Mouse (Mus musculus): ENCODE measurements around the gene Calhm5. TPM values are rescaled to one million over a fixed set of nuclear protein-coding genes. Genes with fewer than 3 reads are reported as not detected.

The Calhm5 gene
- polyA plus RNA-seq, 1 experiment from 2014 or later = 0.71 TPM

DNA sequence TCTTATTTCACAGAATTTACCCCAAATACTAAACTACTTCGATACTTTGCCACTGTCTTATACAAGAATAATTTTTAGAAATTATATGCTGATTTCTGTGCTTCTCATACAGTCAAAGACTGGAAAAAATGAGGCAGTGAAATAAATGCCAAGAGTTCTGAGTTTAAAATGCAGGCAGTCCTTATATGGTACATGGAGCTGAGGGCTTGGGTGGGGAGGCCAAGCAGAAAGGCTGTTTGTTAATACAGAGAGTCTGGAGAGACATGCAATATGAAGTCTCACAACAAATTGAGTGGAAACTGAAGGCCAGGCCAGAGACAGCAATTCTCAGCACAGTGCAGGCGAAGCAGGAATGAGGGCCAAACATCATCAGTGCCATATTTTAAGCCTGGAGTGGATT, 7.8 kb downstream of the Calhm5 start:
- Histone ChIP-seq H3K9ac (replicated peaks; ENCODE audit: low read depth, low read length) (no peak overlapping the region), H3K4me3 (ENCODE audit: low read depth, low read length) (no peak overlapping the region), H3K4me1 (ENCODE audit: control insufficient read depth, insufficient read depth, low read length) (no peaks in the 10 kb centered on the region), H3K4me2 (ENCODE audit: low read depth, low read length) (no peak overlapping the region), H3K27ac (ENCODE audit: low read depth, low read length) (no peak overlapping the region), H3K36me3 (ENCODE audit: control insufficient read depth, insufficient read depth, low read length) (no peaks in the 10 kb centered on the region), H3K27me3 (ENCODE audit: control insufficient read depth, insufficient read depth, low read length) (no peaks in the 10 kb centered on the region), H3K9me3 (ENCODE audit: control insufficient read depth, low read length) (no peaks in the 10 kb centered on the region)
- ATAC-seq (ENCODE audit: low read depth) = no peak
- WGBS = 89% methylated on average over 2 of the region's 2 CpGs

DNA sequence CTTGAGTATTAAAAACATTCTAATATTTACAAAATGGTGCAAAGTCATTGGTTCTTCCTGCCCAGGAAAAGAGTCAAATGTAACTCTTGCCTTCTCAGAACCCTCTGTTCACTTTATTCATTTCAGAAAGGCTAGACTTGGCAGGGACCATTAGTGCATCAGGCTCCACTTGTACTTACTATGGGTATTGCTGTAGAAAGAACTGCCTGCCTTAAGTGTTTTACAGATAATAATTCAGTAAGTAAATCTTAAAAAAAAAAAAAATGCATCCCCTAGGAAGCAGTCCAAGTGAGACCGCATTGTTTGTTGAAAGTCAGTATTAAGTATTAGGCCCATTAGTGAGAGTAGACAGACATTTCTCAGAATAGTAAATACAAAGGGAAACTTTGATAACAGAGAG, 9.8 kb downstream of the Calhm5 start:
- no peak overlapping the region for H3K27ac ChIP-seq (ENCODE audit: low read depth, low read length)
- H3K9ac ChIP-seq (replicated peaks; ENCODE audit: low read depth, low read length) = no peak overlapping the region
- H3K27me3 ChIP-seq (ENCODE audit: control insufficient read depth, insufficient read depth, low read length) = no peaks in the 10 kb centered on the region
- H3K4me1 ChIP-seq (ENCODE audit: control insufficient read depth, insufficient read depth, low read length) = no peaks in the 10 kb centered on the region
- no peak overlapping the region for H3K4me3 ChIP-seq (ENCODE audit: low read depth, low read length)
- H3K9me3 ChIP-seq (ENCODE audit: control insufficient read depth, low read length) = no peaks in the 10 kb centered on the region
- H3K4me2 ChIP-seq (ENCODE audit: low read depth, low read length) = no peak overlapping the region
- ATAC-seq (ENCODE audit: low read depth) = no peak
- H3K36me3 ChIP-seq (ENCODE audit: control insufficient read depth, insufficient read depth, low read length) = no peaks in the 10 kb centered on the region
- WGBS = 80% methylated on average over 1 of the region's 1 CpGs

DNA sequence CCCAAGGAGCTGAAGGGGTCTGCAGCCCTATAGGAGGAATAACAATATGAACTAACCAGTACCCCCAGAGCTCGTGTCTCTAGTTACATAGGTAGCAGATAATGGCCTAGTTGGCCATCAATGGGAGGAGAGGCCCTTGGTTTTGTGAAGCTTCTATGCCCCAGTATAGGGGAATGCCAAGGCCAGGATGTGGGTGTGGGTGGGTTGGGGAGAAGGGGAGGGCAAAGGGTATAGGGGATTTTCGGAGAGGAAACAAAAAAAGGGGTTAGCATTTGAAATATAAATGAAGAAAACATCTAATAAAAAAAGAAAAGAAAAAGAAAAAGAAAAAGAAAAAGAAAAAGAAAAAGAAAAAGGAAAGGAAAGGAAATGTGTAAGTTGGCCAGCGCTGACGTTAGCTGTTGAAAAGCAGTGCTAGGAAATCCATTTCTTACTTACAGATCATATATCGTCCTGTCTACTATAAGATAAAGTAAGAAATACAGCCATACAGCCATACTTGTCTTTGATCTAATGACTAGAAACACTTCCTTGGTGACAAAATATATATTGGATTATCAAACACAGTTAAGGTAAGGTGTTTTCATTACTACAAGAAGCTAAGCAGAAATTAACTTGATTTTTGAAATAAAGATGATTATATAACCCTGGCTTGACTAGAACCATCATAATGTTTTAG, 21.7 kb downstream of the Calhm5 start:
- H3K36me3 ChIP-seq (ENCODE audit: control insufficient read depth, insufficient read depth, low read length) = no peaks in the 10 kb centered on the region
- WGBS = 86% methylated on average over 5 of the region's 5 CpGs
- no peak overlapping the region for H3K9ac ChIP-seq (replicated peaks; ENCODE audit: low read depth, low read length)
- H3K9me3 ChIP-seq (ENCODE audit: control insufficient read depth, low read length) = no peaks in the 10 kb centered on the region
- ATAC-seq (ENCODE audit: low read depth) = no peak
- no peaks in the 10 kb centered on the region for H3K4me1 ChIP-seq (ENCODE audit: control insufficient read depth, insufficient read depth, low read length)
- no peak overlapping the region for H3K4me2 ChIP-seq (ENCODE audit: low read depth, low read length)
- no peak overlapping the region for H3K27ac ChIP-seq (ENCODE audit: low read depth, low read length)
- no peaks in the 10 kb centered on the region for H3K27me3 ChIP-seq (ENCODE audit: control insufficient read depth, insufficient read depth, low read length)
- no peak overlapping the region for H3K4me3 ChIP-seq (ENCODE audit: low read depth, low read length)

DNA sequence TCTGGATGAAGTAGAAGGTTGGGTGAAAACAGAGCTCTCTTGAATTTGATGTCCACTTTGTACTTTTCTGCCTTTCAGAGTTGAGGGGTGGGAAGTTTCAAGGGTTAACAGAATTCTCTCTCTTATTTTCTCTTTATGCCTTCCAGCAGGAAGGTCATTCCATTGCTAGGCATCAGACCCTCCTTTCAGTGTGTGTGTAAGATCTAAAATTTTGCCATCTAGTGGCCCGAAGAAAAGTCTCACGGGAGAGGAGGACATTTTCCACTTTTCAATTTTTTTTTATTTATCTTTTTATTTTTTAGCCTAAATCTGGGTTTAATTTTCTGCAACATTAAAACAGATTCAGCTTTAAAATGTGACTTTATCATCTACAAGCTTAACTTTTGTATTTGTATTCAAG, 24.7 kb downstream of the Calhm5 start:
- no peaks in the 10 kb centered on the region for H3K36me3 ChIP-seq (ENCODE audit: control insufficient read depth, insufficient read depth, low read length)
- H3K4me3 ChIP-seq (ENCODE audit: low read depth, low read length) = no peak overlapping the region
- no peak overlapping the region for H3K27ac ChIP-seq (ENCODE audit: low read depth, low read length)
- no peak overlapping the region for H3K4me2 ChIP-seq (ENCODE audit: low read depth, low read length)
- no peak overlapping the region for H3K9ac ChIP-seq (replicated peaks; ENCODE audit: low read depth, low read length)
- no peak for ATAC-seq (ENCODE audit: low read depth)
- H3K4me1 ChIP-seq (ENCODE audit: control insufficient read depth, insufficient read depth, low read length) = no peaks in the 10 kb centered on the region
- H3K9me3 ChIP-seq (ENCODE audit: control insufficient read depth, low read length) = no peaks in the 10 kb centered on the region
- 68% methylated on average over 2 of the region's 2 CpGs for WGBS
- no peaks in the 10 kb centered on the region for H3K27me3 ChIP-seq (ENCODE audit: control insufficient read depth, insufficient read depth, low read length)

DNA sequence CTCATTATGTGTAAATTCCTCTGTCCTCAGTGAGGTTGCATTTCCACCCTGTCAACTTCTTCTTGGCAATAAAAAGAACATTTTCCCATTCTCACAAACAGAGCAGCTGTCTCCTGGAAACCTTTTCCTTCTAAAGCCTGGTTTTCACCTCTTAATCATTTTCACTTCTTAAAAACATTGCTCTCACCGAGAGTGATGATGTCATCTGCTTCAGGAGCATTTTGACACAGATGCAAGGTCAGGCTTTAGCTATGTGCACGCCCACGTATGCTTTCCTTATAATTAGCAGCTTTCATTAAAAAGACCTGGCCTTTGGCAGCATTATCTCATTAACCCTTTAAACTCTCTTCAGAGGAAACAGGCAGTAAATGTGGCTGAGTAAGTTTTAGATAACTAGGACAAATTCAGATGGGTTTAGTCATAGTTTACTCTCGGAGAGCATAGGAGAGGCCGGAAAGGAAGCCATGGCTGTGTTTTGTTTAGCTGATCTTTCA, 25.3 kb downstream of the Calhm5 start:
- no peak overlapping the region for H3K9ac ChIP-seq (replicated peaks; ENCODE audit: low read depth, low read length)
- no peak overlapping the region for H3K27ac ChIP-seq (ENCODE audit: low read depth, low read length)
- H3K9me3 ChIP-seq (ENCODE audit: control insufficient read depth, low read length) = no peaks in the 10 kb centered on the region
- no peak overlapping the region for H3K4me2 ChIP-seq (ENCODE audit: low read depth, low read length)
- H3K4me1 ChIP-seq (ENCODE audit: control insufficient read depth, insufficient read depth, low read length) = no peaks in the 10 kb centered on the region
- 65% methylated on average over 5 of the region's 5 CpGs for WGBS
- no peaks in the 10 kb centered on the region for H3K36me3 ChIP-seq (ENCODE audit: control insufficient read depth, insufficient read depth, low read length)
- no peak for ATAC-seq (ENCODE audit: low read depth)
- no peak overlapping the region for H3K4me3 ChIP-seq (ENCODE audit: low read depth, low read length)
- no peaks in the 10 kb centered on the region for H3K27me3 ChIP-seq (ENCODE audit: control insufficient read depth, insufficient read depth, low read length)

DNA sequence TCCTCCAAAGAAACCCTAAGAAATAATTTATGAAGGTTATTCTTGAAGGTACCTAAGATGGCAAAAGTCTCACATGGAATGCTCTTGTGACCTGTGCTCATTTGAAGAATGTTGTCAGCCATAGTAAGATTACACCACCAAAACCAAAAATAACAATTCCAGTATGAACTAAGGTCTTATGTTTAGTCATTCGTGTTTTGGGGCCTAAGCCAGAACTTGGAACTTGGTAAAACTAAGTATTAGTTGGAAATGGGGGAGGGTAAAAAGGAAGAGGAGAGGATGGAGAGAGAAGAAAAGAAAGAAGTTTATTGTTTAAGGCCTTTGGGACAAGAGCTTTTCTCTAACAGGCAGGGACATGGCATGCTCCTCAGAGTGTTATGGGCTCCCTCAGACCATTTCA, 26.7 kb downstream of the Calhm5 start:
- Histone ChIP-seq H3K4me1 (ENCODE audit: control insufficient read depth, insufficient read depth, low read length) (no peaks in the 10 kb centered on the region), H3K27me3 (ENCODE audit: control insufficient read depth, insufficient read depth, low read length) (no peaks in the 10 kb centered on the region), H3K4me3 (ENCODE audit: low read depth, low read length) (no peak overlapping the region), H3K36me3 (ENCODE audit: control insufficient read depth, insufficient read depth, low read length) (no peaks in the 10 kb centered on the region), H3K9me3 (ENCODE audit: control insufficient read depth, low read length) (no peaks in the 10 kb centered on the region), H3K9ac (replicated peaks; ENCODE audit: low read depth, low read length) (no peak overlapping the region), H3K4me2 (ENCODE audit: low read depth, low read length) (no peak overlapping the region), H3K27ac (ENCODE audit: low read depth, low read length) (no peak overlapping the region)
- no peak for ATAC-seq (ENCODE audit: low read depth)
- WGBS = 74% methylated on average over 1 of the region's 1 CpGs

DNA sequence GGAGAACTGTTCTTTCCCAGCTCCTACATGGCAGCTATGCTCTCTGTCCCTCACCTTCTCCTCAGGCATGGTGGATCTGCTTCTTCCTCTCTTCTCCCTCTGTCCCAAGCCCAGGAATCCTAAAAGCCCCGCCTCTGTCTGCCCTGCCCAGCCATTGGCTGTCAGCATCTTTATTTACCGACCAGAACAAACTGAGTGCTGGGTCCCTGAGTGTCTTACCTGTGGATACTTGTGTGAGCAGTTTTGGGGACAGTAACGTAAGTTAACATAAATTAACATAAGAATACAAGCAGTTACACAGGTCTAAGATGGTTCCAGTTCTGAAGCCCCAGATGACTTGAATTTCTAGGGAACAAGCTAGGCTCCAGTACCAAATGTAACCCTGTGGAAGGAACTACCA, 29.7 kb downstream of the Calhm5 start:
- 77% methylated on average over 3 of the region's 3 CpGs for WGBS
- H3K4me2 ChIP-seq (ENCODE audit: low read depth, low read length) = no peak overlapping the region
- no peak overlapping the region for H3K27ac ChIP-seq (ENCODE audit: low read depth, low read length)
- no peaks in the 10 kb centered on the region for H3K4me1 ChIP-seq (ENCODE audit: control insufficient read depth, insufficient read depth, low read length)
- ATAC-seq (ENCODE audit: low read depth) = no peak
- no peak overlapping the region for H3K9ac ChIP-seq (replicated peaks; ENCODE audit: low read depth, low read length)
- H3K4me3 ChIP-seq (ENCODE audit: low read depth, low read length) = no peak overlapping the region
- no peaks in the 10 kb centered on the region for H3K27me3 ChIP-seq (ENCODE audit: control insufficient read depth, insufficient read depth, low read length)
- H3K36me3 ChIP-seq (ENCODE audit: control insufficient read depth, insufficient read depth, low read length) = no peaks in the 10 kb centered on the region
- no peaks in the 10 kb centered on the region for H3K9me3 ChIP-seq (ENCODE audit: control insufficient read depth, low read length)

DNA sequence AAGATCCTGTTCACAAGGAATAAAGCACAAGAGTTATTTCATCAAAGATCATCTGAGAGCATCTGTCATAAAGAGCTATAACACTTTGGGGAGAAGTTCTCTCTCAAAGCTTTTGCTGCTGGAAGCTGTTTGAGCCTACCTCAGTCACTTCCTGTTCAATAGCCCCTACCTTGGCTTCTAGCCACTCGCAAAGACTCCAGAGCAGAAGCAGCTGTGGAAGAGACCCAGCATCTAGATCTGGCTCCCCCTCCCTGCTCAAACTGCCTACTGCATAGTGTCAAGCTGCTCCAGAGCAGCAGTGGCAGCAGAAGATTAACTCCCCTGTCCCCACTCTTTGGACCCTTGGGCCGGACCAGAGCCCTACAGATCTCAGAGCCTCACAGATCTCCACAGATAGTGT, 42.3 kb downstream of the Calhm5 start:
- WGBS = 91% methylated on average over 2 of the region's 2 CpGs
- Histone ChIP-seq H3K4me3 (ENCODE audit: low read depth, low read length) (no peak overlapping the region), H3K27ac (ENCODE audit: low read depth, low read length) (no peak overlapping the region), H3K4me2 (ENCODE audit: low read depth, low read length) (no peak overlapping the region), H3K9ac (replicated peaks; ENCODE audit: low read depth, low read length) (no peak overlapping the region), H3K27me3 (ENCODE audit: control insufficient read depth, insufficient read depth, low read length) (no peaks in the 10 kb centered on the region), H3K4me1 (ENCODE audit: control insufficient read depth, insufficient read depth, low read length) (no peaks in the 10 kb centered on the region), H3K36me3 (ENCODE audit: control insufficient read depth, insufficient read depth, low read length) (no peaks in the 10 kb centered on the region), H3K9me3 (ENCODE audit: control insufficient read depth, low read length) (no peaks in the 10 kb centered on the region)
- ATAC-seq (ENCODE audit: low read depth) = no peak

DNA sequence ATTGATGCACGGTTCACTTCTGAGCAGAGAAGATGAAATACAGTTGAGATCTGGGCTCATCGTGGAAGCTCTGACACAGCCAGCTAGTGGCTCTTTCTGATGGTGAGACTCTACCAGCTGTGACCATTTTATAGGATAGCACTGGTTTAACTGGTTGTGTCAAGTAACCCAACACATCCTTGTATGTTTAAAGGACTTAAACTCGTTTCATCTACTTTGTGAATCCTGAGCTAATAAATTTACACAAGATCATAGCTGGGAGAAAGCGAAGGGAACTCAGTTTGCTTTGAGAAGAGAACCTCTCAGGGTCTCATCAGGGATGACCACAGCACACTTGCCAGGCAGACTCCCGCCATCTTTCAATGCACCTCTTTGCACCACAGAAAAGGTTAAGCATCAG, 52.1 kb downstream of the Calhm5 start, which contains the start of gene Calhm4:
Gene Calhm4 (minus strand): TSS at position 101 of the 400 bp plus-strand sequence.
- Histone ChIP-seq H3K9me3 (ENCODE audit: control insufficient read depth, low read length) (no peaks in the 10 kb centered on the region), H3K4me2 (ENCODE audit: low read depth, low read length) (no peak within 1 kb of the TSS), H3K27ac (ENCODE audit: low read depth, low read length) (no peak within 1 kb of the TSS), H3K4me1 (ENCODE audit: control insufficient read depth, insufficient read depth, low read length) (no peaks in the 10 kb centered on the region), H3K36me3 (ENCODE audit: control insufficient read depth, insufficient read depth, low read length) (no peaks in the 10 kb centered on the region), H3K27me3 (ENCODE audit: control insufficient read depth, insufficient read depth, low read length) (no peaks in the 10 kb centered on the region), H3K4me3 (ENCODE audit: low read depth, low read length) (no peak within 1 kb of the TSS), H3K9ac (replicated peaks; ENCODE audit: low read depth, low read length) (no peak within 1 kb of the TSS)
- ATAC-seq (ENCODE audit: low read depth) = no peak
- 89% methylated on average over 5 of the region's 5 CpGs for WGBS

Measured in neural tube, embryonic 14.5 days (tissue).